Mouse (Mus musculus) embryonic facial prominence, embryonic 15.5 days (tissue): ENCODE results near the gene Tcn2. TPM values are rescaled to one million over a fixed set of nuclear protein-coding genes. Genes with fewer than 3 reads are reported as not detected.
A peak's percentile ranks its signal among the peaks of the same experiment; 100 is the strongest.

ENCODE experiments used
- ATAC-seq: fragments of 200-750 bp; cut with Nextera tagmentation; 2 replicates; pipeline ENCODE4 v1.8.0; 2017; ENCODE audit warnings: low read depth, moderate TSS enrichment; ENCODE audit not compliant: insufficient number of reproducible peaks, low FRiP score, low TSS enrichment
- H3K27ac ChIP-seq: fragments of 300-500 bp; sonication (generic); replicated peaks from 2 replicates; pipeline ENCODE4 v1.5.1; 2015; ENCODE audit warnings: mild to moderate bottlenecking, inconsistent platforms
- H3K27me3 ChIP-seq: fragments of 300-500 bp; sonication (generic); 2 replicates; pipeline ENCODE4 v1.6.1; 2015; ENCODE audit warnings: inconsistent platforms
- H3K36me3 ChIP-seq: fragments of 300-500 bp; sonication (generic); 2 replicates; pipeline ENCODE4 v1.6.1; 2015; ENCODE audit warnings: mild to moderate bottlenecking, inconsistent platforms
- H3K4me1 ChIP-seq: fragments of 300-500 bp; sonication (generic); 2 replicates; pipeline ENCODE4 v1.6.1; 2015; ENCODE audit warnings: inconsistent platforms
- H3K4me2 ChIP-seq: fragments of 300-500 bp; sonication (generic); replicated peaks from 2 replicates; pipeline ENCODE4 v1.6.1; 2015; ENCODE audit warnings: mild to moderate bottlenecking, inconsistent platforms
- H3K4me3 ChIP-seq: fragments of 300-500 bp; sonication (generic); replicated peaks from 2 replicates; pipeline ENCODE4 v1.5.1; 2015; ENCODE audit warnings: mild to moderate bottlenecking, inconsistent platforms
- H3K9ac ChIP-seq: fragments of 300-500 bp; sonication (generic); 2 replicates; pipeline ENCODE4 v1.6.1; 2015; ENCODE audit warnings: inconsistent platforms
- H3K9me3 ChIP-seq: fragments of 300-500 bp; sonication (generic); replicated peaks from 2 replicates; pipeline ENCODE4 v1.6.1; 2016; ENCODE audit warnings: inconsistent platforms
- WGBS: fragments of 180-500 bp; shearing (Covaris S2); methylation state at CpG from one replicate; pipeline ENCODE4 v1.1.7; 2015; 5-methylcytosine and 5-hydroxymethylcytosine counted together
- polyA plus RNA-seq: library from polyadenylated mRNA; unstranded; fragments of >200 nt; fragmentation: Nextera tagmentation; extraction: Ambion mirVana; gene quantifications from 2 replicates; pipeline ENCODE4 v1.2.1, GENCODE M21; 2015

Gene Tcn2
- 48.5 and 55.9 TPM in 2 replicates for polyA plus RNA-seq

DNA sequence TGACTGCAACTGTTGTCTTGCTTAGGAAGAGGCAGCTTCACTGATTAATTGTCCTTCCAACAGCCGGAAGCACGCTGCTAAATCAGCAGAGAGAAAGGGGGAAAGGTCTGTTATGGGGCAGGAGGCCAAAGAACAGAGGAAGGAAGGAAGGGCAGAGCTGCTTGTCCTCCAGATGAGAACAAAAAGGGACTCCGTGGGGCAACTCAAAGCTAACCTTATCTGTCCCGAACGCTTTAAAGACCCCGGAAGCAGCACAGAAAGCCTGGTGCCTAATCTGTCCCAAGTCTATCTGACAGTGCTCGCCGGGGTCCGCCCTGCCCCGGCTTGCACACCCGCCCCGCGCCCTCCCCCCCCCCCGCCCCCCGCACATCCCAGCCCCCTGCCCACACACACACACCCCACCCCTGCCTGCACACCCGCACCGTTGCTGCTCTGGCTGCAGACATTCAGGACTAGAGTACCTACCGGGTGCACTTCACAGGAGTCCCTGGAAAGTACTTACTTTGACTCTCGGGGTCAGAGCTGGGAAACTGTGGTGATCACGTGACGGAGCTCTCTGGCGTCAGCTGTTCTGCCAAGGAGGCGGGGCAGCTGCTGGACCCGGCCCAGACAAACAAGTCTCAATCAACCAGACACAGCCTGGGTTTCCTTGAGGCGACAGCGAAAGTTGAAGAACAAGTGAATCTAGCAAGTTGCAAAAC, at the start of gene Tcn2:
Tcn2 (minus strand) TSS at position 649 of the 701 bp plus-strand sequence.
- H3K4me2 ChIP-seq, result peak within 1 kb of the TSS; percentile 67
- peaks cover 7% of the 10 kb centered on the region; the same call in 1 of the 2 replicates for H3K36me3 ChIP-seq
- H3K9ac ChIP-seq, result peak within 1 kb of the TSS; percentile 31
- no peak within 1 kb of the TSS for H3K27ac ChIP-seq
- peak; percentile 76 for ATAC-seq
- peak within 1 kb of the TSS; percentile 49 for H3K4me3 ChIP-seq
- 2% methylated on average over 23 of the region's 26 CpGs for WGBS
- H3K27me3 ChIP-seq, result no peaks in the 10 kb centered on the region
- H3K4me1 ChIP-seq, result peaks cover 17% of the 10 kb centered on the region
- H3K9me3 ChIP-seq, result no peaks in the 10 kb centered on the region

- H3K9ac ChIP-seq, result no peak overlapping the region
- H3K36me3 ChIP-seq, result peaks cover 39% of the 10 kb centered on the region
- 30% methylated on average over 6 of the region's 6 CpGs for WGBS
- no peak overlapping the region for H3K4me3 ChIP-seq
- peaks cover 12% of the 10 kb centered on the region; the same call in 1 of the 2 replicates for H3K27me3 ChIP-seq
- no peak for ATAC-seq
- H3K27ac ChIP-seq, result peak overlapping the region; percentile 58; the same call in 1 of the 2 replicates
- no peak overlapping the region for H3K4me2 ChIP-seq
- H3K4me1 ChIP-seq, result peaks cover 6% of the 10 kb centered on the region
- no peaks in the 10 kb centered on the region for H3K9me3 ChIP-seq
Measured at GRCm38 (mm10) chr11:3981536-3981935, 49.6 kb upstream of the Tcn2 start.

- no peak for ATAC-seq
- Histone ChIP-seq H3K4me3 (no peak overlapping the region), H3K4me2 (no peak overlapping the region), H3K27ac (no peak overlapping the region), H3K9ac (no peak overlapping the region), H3K36me3 (peaks cover 71% of the 10 kb centered on the region), H3K27me3 (peaks cover 7% of the 10 kb centered on the region; the same call in 1 of the 2 replicates), H3K9me3 (no peaks in the 10 kb centered on the region), H3K4me1 (peaks cover 6% of the 10 kb centered on the region; the same call in 1 of the 2 replicates)
- WGBS, result 94% methylated on average over 5 of the region's 5 CpGs
Measured at GRCm38 (mm10) chr11:3978421-3978820, 46.5 kb upstream of the Tcn2 start.

- peaks cover 88% of the 10 kb centered on the region for H3K36me3 ChIP-seq
- no peak within 1 kb of the TSS for H3K27ac ChIP-seq
- no peak for ATAC-seq
- H3K9ac ChIP-seq, result no peak within 1 kb of the TSS
- 93% methylated on average over 6 of the region's 6 CpGs for WGBS
- H3K9me3 ChIP-seq, result no peaks in the 10 kb centered on the region
- H3K4me3 ChIP-seq, result no peak within 1 kb of the TSS
- no peaks in the 10 kb centered on the region for H3K27me3 ChIP-seq
- no peak within 1 kb of the TSS for H3K4me2 ChIP-seq
- H3K4me1 ChIP-seq, result no peaks in the 10 kb centered on the region
Measured at GRCm38 (mm10) chr11:3976678-3977077, 44.7 kb upstream of the Tcn2 start, which contains the start of gene 4930556J24Rik. 4930556J24Rik (minus strand) TSS chr11:3976778.

GRCm38 (mm10) chr11:3974311-3974710, 42.4 kb upstream of the Tcn2 start:
- WGBS, result 52% methylated on average over 3 of the region's 3 CpGs
- ATAC-seq, result 0 out of 2 replicates have a peak, but pooled peaks have one; percentile 19

GRCm38 (mm10) chr11:3973081-3973480, 41.1 kb upstream of the Tcn2 start:
- Histone ChIP-seq H3K4me2 (no peak overlapping the region), H3K9me3 (no peaks in the 10 kb centered on the region), H3K27me3 (no peaks in the 10 kb centered on the region), H3K27ac (no peak overlapping the region), H3K4me1 (no peaks in the 10 kb centered on the region), H3K36me3 (peaks cover 97% of the 10 kb centered on the region), H3K4me3 (no peak overlapping the region), H3K9ac (no peak overlapping the region)
- ATAC-seq, result no peak
- WGBS, result 90% methylated on average over 7 of the region's 7 CpGs

More at GRCm38 (mm10) chr11:3974311-3974710, 42.4 kb upstream of the Tcn2 start:
- no peaks in the 10 kb centered on the region for H3K27me3 ChIP-seq
- peaks cover 100% of the 10 kb centered on the region for H3K36me3 ChIP-seq
- H3K9ac ChIP-seq, result no peak overlapping the region
- H3K4me2 ChIP-seq, result no peak overlapping the region
- H3K4me1 ChIP-seq, result no peaks in the 10 kb centered on the region
- H3K27ac ChIP-seq, result no peak overlapping the region
- H3K9me3 ChIP-seq, result no peaks in the 10 kb centered on the region
- H3K4me3 ChIP-seq, result no peak overlapping the region

- WGBS, result 92% methylated on average over 7 of the region's 7 CpGs
- Histone ChIP-seq H3K36me3 (peaks cover 74% of the 10 kb centered on the region), H3K27ac (no peak overlapping the region), H3K9me3 (no peaks in the 10 kb centered on the region), H3K4me3 (no peak overlapping the region), H3K27me3 (no peaks in the 10 kb centered on the region), H3K9ac (no peak overlapping the region), H3K4me1 (0 out of 2 replicates have a peak, but pooled peaks cover 3% of the 10 kb centered on the region), H3K4me2 (no peak overlapping the region)
- no peak for ATAC-seq
Measured at GRCm38 (mm10) chr11:3970361-3970760, 38.4 kb upstream of the Tcn2 start.

DNA sequence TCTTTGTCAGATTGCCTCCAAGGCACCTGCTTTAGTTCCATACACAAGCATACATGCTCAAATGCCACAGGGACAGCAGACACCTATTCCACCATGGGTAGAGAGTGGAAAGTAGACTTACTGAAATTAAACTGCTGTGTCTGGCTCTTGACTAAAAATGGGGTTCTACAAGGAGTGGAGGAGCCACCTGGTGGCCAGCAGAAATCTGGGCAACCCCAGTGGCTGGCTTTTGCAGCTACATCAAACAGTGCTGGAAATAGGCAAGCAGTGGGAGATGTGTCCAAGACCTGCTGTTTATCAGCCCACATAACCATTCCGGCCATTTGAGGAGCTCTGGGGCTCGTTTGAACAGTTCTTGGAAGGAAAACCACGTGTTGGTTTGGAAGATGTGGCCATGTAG, 37.9 kb upstream of the Tcn2 start:
- WGBS, result 84% methylated on average over 3 of the region's 3 CpGs
- Histone ChIP-seq H3K4me1 (peaks cover 7% of the 10 kb centered on the region), H3K4me2 (no peak overlapping the region), H3K36me3 (peaks cover 68% of the 10 kb centered on the region), H3K27me3 (no peaks in the 10 kb centered on the region), H3K9me3 (no peaks in the 10 kb centered on the region), H3K9ac (no peak overlapping the region), H3K4me3 (no peak overlapping the region), H3K27ac (no peak overlapping the region)
- no peak for ATAC-seq

DNA sequence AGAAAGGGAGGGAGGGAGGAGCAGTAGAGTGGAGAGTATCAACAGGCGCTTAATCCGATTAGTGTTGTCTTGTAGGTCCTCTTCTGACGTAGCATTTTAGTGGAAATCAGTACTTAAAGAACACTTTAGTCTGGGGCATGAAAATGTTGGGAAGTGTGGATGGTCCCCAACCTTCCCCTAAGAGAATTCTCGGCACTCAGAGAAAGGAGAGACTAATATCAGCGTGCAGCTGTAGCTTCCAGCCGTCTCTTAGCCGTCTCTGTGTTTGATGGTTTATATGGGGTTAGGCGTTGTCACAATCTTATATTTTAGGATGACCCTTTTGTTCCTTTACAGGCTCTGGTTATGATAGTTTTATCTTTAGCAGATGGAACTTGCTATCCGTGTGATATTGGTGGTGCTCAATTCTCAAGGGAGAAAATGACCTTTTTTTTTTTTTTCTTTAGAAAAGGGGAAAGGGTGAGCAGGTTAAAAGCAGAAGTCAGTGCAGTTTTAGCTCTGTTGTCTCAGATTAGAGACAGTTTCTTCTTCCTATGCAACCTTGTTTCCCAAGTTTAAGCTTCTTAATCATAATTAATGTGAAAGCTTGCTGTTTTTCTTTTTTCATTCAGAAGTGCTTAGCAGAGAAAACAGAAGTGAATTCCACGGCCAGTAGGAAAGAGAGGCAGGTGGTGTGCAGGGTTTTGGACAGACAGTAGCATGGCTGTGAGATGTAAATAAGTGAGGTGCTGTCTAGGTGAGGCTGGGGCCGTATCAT, 32.6 kb upstream of the Tcn2 start:
- peaks cover 16% of the 10 kb centered on the region for H3K36me3 ChIP-seq
- ATAC-seq, result no peak
- peak overlapping the region; percentile 88 for H3K4me3 ChIP-seq
- H3K9ac ChIP-seq, result peak overlapping the region; percentile 81
- H3K27me3 ChIP-seq, result no peaks in the 10 kb centered on the region
- H3K4me1 ChIP-seq, result peaks cover 12% of the 10 kb centered on the region
- H3K9me3 ChIP-seq, result no peaks in the 10 kb centered on the region
- H3K4me2 ChIP-seq, result peak overlapping the region; percentile 69
- H3K27ac ChIP-seq, result peak overlapping the region; percentile 81; the same call in 1 of the 2 replicates
- 14% methylated on average over 11 of the region's 11 CpGs for WGBS

DNA sequence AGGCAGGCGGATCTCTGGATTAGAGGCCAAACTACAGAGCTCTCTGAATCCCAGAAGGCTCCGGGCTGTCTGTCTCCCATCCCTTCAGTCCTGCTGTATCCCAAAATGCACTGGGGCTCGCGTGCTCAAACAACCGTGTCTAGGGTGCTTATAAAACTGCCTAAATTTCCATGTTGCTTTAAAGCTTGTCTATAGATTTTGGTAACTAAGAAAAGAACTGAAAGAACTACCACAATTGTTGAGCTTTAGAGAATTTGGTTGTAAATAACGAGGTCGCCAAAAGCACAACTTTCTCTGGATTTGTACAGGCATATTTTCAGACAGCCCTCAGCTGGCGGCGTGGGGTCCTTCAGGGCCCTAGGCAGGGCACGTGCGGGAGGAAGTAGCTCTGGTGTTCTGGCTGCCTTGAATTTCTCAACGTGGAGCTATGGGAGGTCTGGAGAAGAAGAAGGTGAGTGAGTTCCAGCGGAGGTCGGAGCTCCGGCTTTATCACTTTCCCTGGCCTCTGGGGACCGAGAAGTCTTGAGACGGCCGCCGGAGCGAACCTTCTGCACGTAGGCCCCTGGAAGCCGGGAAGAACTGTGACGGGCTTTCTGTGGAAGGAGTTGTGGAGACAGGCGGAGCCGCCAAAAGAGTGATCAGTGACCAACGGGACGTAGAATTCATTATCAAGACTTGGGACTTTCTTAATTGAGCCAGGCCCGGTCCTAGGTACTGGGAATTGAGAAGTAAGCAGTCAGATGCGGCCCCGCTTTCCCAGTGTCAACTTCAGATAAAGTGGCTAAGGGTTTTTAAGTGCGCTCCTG, 31.9 kb upstream of the Tcn2 start, which contains the start of gene Pes1:
Pes1 (plus strand) TSS at position 366 of the 806 bp plus-strand sequence.
- under 1% methylated on average over 31 of the region's 31 CpGs for WGBS
- Histone ChIP-seq H3K36me3 (peaks cover 9% of the 10 kb centered on the region), H3K4me1 (peaks cover 12% of the 10 kb centered on the region), H3K27me3 (no peaks in the 10 kb centered on the region), H3K27ac (peak within 1 kb of the TSS; percentile 81), H3K4me3 (peak within 1 kb of the TSS; percentile 88), H3K4me2 (peak within 1 kb of the TSS; percentile 69), H3K9me3 (no peaks in the 10 kb centered on the region), H3K9ac (peak within 1 kb of the TSS; percentile 81)
- ATAC-seq, result peak; percentile 90
